Mouse (Mus musculus) left cerebral cortex, postnatal 36 days (tissue): ENCODE data around the gene Kif14. TPM values are rescaled to one million over a fixed set of nuclear protein-coding genes. Genes with fewer than 3 reads are reported as not detected.

Experiments used
- DNase-seq, 2 experiments: peaks; one replicate each; pipeline ENCODE4 v3.0.0; 2021 to 2022; ENCODE audit warnings: low spot score in 2 of 2, mixed read lengths in 1 of 2
- intact Hi-C: fragments of 180-260 bp; cut with DNase I; formaldehyde crosslinking; loops from one replicate; pipeline ENCODE4 v1.15.1; 2025
- total RNA-seq, 2 experiments: library from RNA; stranded (reverse); gene quantifications; 2 replicates each; pipeline ENCODE4 v1.2.3; 2021

Kif14 gene
- total RNA-seq, 2 experiments from 2014 or later = 0.07 to 0.20 TPM

DNA sequence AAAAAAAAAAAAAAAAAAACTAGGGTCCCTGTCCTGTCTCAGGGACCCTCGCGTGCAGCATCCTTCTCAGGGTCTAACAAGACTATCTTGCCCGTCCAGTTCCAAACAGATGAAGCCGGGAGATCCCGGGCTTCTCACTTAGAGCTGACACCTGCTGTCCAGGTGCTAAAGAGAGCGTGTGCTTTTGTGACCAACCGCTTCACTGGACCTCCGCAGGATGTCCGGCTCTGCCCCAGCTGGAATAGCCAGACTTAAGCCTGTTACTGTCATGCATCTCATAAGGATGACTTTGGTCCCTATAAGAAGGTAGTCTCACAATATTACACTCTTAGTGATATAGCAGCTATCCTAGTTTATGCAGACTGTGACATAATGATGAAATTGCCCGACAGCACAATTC lies 105.4 kb downstream of the Kif14 start:
- intact Hi-C loops = no loop called here
- DNase-seq = no peak

DNA sequence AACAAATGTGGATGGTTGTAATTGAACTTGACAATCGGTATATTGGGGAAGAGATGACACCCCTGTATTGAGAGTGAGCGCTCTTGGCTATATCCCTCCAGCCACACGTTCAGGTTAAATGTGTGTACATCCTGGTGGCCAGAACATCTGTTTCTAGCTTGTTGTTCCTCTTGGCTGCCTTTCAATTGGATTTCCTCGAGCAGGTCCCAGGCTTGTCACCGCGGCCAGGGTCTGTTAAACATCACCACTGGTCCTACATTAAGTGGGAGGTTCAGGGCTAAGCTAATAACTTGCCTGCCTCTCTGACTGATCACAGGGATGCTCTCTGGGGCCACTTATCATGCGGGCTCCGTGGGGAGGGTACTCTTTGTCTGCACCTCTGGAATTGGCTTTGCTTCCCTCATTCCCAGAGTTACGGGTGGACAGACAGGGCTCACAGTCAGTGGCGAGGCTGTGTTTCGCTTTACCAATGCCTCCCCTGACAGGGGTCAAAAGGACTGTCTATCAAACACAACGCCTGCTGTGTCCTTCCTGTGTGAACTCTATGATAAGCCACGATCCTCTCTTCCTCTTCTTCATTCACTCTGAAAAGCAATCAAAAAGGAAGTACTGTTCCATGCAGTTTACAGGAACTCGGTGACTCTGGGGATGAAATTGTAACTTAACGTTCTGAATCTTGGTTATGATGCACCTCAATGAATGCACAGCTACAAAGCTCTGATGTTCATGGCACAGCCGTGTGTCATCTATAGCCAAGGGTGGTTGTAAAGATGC lies 111.9 kb downstream of the Kif14 start:
- no peak for DNase-seq
- intact Hi-C loops = no loop called here

DNA sequence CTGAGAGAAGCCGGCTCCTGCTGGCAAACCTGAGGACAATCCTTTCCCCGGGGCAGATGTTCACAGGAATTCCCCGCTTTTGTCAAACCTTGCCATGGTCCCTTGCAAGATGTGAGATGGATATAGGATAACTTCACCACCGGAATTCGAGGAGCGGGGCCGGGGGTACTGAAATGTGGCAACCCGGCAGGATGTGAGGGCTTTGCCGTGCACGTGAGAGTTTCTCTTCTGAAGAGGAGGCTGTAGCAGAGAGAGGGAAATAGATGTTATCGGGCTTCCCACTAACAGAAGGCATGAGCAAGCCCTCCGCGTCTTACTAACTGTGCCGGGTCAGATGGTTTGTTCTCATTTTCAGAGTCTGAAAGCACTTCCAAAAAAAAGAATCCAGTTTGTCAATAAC lies 113.2 kb downstream of the Kif14 start:
- intact Hi-C loops = no loop called here
- no peak for DNase-seq

DNA sequence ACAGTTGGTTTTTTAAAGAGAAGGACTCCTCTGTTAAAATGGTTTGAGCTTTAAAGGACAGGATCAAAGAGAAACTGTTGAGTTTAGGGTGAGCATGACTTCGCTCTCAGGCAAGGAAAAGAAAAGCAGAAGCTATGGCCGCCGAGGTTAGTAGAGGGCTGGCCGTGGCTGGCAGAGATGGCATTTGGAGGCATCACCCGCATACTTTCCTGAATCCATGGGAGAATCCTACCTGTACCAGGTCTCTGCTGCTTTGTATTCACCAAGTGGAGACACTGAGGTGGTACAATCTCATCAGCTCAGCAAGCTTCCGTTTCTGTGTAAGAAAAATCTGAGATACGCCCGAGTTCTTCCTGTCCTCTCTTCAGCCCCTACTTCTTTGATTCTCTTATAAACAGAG lies 114.1 kb downstream of the Kif14 start:
- intact Hi-C loops = no loop called here
- no peak for DNase-seq

Other genes with a start within 250 kb of the Kif14 start
- gene Inava, start 232.1 kb upstream of the Kif14 start, total RNA-seq = 1 to 10 TPM; 2.5 to 3.3 TPM
- gene Gpr25, start 205.5 kb upstream of the Kif14 start, total RNA-seq = 1 to 10 TPM; 5.5 to 7.7 TPM
- gene Camsap2, start 120.2 kb upstream of the Kif14 start, total RNA-seq = 100 to 1,000 TPM; 129 to 138 TPM
- 10 to 100 TPM in 1 of 2 experiments, 1 to 10 TPM in 1; 9.5 to 11.5 TPM for gene Ddx59, start 51.1 kb upstream of the Kif14 start, total RNA-seq
- 10 to 100 TPM; 33.9 to 36.2 TPM for gene Zfp281, start 158.6 kb downstream of the Kif14 start, total RNA-seq